Mouse (Mus musculus) naive thymus-derived CD4-positive, alpha-beta T cell, adult 2 months (primary cell): Measurements from ENCODE around the gene Rps15.
A peak's percentile ranks its signal among the peaks of the same experiment; 100 is the strongest.

Experiments
- DNase-seq: peaks from one replicate; pipeline ENCODE4 v3.0.0-alpha.2; 2011; ENCODE audit warnings: low read depth

The Rps15 gene

GRCm38 (mm10) chr10:80260642-80261584, 31.3 kb upstream of the Rps15 start, which contains the start of the genes Gamt and Dazap1:
Gene Gamt (minus strand): TSS chr10:80261012.
Gene Dazap1 (plus strand): TSS chr10:80261486.
- peak; percentile 93 for DNase-seq

DNA sequence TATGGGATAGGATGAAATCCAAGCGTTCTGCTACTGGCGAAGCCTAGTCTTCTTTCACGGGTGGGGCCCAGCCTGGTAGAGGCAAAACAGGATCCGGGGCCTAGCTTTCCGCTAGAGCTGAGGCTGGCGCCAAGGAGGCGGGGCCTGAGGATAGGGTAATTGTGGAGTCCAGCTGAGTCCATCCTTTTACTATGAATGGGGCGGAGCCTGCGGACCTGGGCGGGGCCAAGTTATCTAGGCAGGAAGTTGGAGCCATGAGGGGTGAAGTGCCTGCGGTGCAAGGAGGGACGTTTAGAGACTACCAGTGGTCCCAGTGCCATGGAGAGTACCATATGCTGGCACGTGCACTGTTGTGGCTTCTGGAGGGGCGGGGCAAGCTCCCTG, 30.7 kb upstream of the Rps15 start:
- peak; percentile 71 for DNase-seq

DNA sequence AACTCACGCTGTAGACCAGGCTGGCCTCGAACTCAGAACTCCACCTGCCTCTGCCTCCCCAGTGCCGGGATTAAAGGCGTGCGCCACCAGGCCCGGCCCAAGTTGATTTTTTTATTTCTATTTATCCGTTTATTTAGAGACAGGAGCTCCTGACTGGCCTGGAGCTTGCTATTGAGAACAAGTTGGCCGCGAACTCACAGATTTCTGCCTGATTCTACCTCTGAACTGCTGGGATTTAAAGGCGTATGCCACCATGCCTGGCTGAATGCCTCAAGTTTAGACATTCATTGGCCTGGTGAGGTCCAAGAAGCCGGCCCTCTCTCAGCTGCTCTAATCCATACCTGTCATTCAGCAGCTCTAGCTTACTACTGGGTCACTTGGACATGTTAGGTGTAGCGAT, 30.1 kb upstream of the Rps15 start:
- DNase-seq: no peak

DNA sequence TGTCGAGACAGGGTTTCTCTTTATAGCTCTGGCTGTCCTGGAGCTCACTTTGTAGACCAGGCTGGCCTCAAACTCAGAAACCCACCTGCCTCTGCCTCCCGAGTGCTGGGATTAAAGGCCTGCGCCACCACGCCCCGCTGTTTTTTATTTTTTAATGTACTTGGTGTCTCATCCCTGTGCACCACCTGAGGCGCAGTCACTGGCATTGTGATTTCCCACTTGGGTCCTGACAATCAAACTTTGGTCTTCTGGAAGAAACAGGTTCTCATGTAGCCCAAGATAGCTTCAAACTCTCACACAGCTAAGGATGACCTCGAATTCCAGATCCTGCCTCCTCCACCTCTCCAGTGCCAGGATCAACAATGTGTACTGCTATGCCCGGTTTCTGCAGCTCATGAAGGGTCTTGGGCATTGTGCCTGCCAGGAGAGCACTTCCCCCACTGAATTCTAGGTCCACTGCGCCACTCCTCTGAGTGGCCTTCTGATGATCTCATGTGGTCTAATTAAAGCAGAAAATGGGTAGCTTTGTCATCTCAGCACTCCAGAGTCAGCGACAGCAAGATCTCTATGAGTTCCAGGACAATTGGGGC, 29.4 kb upstream of the Rps15 start:
- no peak for DNase-seq

DNA sequence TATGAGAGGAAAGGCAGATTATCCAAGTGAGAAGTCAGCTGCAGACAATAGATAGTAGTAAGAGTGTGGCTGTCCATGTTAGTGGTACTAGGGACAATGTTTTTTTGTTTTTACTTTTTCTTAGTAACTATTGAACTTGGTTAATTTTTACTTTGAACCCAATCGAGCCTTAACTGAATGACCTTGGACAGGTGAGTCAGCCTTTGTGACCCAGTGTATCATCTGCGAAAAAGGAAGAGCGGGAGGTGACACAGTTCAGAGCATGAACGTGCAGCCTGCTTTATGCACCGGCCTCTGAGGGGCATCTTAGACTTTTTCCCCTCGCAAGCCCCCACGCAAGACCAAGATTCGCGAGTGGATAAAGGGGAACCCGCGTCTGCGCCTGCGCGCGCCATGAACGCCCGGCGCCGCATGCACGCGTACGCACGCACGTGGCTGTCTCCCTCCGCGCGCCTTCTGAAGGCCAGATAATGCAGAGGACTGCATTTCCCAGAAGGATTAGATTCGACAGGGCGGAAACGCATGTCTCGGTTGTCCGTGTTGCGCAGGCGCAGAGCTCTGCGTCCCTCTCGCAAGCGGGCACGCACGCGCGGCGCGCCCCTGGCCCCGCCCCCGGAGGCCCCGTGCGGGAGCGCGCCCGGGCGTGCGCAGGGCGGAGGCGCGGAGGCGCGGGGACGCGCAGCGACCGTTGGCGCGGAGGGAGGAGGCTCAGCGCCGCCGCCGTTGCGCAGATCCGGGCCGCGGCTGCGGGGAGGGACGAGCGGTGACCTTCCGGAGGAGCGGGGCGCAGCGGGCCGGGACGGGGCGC, 27.7 kb upstream of the Rps15 start:
- DNase-seq: peak; percentile 99

GRCm38 (mm10) chr10:80265149-80265486, 27.1 kb upstream of the Rps15 start:
- no peak for DNase-seq

DNA sequence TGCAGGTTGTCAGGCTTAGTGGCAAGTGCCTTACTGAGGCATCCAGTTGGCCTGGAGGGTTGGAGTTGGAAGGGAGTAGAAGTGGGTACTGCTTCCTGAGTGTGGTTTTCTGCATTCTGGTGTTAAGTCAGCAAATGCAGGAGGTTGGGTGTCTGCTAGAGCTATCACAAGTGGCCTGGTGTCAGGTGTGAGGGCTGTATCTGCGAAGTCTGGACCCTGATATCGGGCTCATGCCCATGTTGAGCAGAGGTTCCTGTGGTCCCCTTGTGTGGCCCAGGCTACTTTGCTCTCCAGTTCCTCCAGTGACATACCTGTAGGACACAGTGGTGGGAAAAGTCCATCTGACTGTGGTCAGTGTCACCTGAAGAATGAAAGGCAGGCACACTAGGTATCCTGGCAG, 22.2 kb upstream of the Rps15 start:
- DNase-seq: no peak

DNA sequence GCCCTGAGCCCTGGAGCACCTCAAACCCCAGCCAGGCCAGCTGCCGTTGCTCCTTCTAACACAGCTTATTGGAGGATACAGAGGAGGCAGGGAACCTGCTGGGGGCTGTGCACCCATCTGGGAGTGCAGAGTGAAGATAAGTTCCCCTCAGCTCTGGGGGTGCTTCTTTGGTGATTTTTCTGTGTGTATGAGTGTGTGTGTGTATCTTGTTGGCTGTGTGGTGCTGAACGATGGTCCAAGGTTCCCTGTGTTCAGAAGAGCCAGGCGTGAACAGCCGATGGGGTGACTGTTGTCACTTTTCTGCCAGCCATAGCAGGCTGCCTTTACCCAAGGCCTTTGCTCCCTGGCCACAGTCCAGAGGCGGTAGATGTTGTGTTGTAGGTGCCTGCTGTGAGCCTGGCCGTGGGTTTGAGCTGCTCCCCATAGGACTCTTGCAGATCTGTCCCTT, 21.5 kb upstream of the Rps15 start:
- no peak for DNase-seq

DNA sequence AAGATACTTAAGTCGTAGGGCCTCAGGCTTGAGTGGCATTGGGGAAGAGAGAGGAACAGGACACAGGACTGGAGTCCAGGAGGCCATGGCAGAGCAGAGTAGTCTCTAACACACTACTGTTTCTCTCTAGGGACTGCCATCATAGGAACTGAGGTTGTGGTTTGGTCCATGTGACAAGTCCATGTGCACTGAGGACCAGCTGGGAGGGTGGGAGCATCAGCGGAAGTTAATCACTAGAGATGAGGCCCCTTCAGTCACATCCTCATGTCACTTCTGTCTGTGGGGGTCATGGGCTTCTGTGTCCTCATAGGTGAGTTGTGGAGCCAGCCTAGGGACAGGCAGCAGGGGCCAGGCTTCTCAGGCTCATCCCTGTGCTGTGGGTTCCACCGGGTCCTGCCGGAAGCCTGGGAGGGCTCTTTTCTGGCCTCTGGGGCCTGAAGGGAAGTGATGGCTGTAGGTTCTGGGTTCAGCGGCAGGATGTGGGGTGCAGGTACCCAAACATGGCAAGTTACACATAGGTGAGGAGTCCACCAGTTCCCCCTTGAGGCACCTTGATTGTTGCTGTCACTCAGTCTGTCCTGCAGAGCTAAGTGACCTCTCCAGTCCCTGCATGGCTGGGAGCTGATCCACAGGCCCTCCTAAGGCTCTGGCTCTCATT, 20.9 kb upstream of the Rps15 start:
- DNase-seq: peak; percentile 47

DNA sequence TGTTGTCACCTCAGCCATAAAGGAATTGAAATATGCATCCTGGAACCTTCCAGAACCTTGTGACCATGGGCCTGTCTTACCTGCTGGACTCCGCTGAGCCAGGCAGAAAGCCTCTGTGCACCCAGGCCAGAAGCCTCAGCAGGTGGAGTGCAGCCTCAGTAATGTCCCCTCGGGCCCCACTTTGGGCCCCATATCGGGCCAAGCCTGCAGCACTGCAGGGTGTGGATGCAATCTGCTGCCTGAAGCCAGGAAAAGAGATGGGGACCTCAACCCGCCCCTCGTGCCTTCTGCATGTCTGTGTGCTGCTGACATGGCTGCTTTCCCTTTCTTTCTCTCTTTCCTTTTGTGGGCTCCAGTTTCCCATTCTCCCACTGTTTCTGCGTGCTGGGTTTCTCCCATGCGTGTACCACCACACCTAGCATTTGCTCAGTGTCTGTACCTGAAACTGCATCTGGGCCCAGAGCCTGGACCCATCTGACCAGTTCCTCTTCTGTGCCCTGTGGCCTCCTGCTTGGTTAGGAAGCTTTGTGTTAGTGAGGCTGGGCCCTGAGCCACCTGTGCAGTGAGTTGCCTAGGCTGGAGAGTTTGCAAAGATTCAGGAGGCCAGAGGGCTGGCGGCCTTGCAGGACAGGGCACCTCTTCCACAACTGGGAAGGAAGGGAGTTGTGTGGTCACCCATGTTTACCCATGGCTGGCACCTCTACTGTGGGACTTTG, 20.2 kb upstream of the Rps15 start:
- DNase-seq: no peak

GRCm38 (mm10) chr10:80273847-80274246, 18.4 kb upstream of the Rps15 start:
- DNase-seq: no peak

- DNase-seq: no peak
Observed at GRCm38 (mm10) chr10:80276238-80276637, 16.0 kb upstream of the Rps15 start.

DNA sequence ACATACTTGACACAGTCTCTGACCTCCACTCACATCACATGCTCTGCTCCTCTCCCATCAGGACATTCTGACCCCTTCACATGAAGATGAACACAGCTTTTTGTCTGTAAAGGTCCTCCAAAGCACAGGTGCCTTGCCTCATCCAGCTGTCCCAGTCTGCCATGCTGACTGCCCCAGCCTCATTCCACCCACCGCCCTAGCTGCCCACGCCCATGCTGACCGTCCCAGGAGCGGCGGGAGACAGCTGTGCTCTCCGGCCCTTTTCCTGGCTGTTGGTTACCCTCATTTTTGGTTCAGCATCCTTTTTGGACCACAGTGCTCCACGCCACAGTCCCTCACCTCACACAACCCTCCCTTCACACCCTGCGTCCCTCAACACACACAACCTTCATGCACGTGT, 13.9 kb upstream of the Rps15 start:
- no peak for DNase-seq

DNA sequence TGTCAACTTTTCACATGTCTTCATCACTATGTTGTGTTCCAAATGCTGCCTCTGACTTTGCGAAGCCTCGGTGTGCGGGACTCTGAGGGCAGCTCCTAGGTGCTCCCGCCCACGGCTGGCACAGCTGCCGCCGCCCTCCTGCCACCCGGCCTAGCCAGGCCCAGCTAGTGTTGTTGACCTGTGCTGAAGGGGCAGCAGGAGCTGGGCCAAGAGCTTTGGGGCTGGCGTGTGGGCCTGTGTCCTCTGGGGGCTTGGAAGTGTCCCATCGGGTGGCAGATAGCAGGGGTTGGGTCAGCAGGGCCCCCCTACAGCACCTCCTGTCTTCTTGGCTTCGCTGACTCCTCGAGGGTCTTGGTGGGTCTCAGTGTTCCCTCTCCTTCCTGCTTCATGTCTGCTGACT, 13.0 kb upstream of the Rps15 start:
- no peak for DNase-seq

GRCm38 (mm10) chr10:80281304-80281703, 10.9 kb upstream of the Rps15 start:
- no peak for DNase-seq

GRCm38 (mm10) chr10:80281921-80282371, 10.3 kb upstream of the Rps15 start:
- no peak for DNase-seq

DNA sequence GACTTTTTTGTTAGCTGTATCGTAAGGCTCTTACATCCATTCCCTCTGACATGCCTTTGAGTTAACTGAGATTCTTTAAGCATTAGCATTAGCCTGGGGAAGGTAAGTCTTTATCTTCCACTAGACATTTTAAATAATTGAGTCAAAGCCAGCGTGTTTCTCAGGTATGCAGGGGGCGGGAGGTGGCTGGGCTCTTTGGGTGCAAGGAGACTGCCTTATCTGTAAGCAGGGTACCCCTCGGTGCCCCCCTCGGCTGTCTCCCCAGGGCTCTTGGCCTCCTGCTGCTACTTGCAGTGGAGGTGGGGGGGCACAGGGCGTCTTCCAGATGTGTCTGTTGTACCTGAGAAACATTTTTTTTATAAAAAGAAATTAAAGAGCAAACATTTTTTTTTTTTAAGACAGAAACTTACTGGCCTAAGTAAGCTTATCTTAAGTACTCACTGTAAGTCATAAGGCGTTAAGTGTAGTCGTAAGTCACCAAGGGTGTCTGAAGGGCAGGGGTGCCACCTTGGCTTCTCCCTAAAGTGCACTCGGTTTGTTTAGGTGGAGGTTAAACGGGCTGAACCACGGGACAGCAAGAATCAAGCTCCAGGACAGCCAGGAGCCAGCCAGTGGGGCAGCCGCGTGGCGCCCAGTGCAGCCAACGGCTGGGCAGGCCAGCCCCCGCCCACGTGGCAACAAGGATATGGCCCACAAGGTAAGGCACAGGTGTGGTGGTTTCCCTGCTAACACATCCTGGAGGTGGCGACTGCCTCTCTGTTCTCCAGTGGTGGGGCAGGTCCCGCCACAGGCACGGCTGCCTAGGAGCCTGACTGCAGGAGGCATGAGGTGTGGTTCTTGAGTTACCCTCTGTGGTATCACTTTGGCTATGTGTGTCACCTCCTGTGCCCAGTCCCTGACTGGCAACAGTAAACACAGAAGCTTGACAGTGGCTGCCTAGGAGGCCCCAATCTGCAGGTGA, 9.5 kb upstream of the Rps15 start:
- no peak for DNase-seq

DNA sequence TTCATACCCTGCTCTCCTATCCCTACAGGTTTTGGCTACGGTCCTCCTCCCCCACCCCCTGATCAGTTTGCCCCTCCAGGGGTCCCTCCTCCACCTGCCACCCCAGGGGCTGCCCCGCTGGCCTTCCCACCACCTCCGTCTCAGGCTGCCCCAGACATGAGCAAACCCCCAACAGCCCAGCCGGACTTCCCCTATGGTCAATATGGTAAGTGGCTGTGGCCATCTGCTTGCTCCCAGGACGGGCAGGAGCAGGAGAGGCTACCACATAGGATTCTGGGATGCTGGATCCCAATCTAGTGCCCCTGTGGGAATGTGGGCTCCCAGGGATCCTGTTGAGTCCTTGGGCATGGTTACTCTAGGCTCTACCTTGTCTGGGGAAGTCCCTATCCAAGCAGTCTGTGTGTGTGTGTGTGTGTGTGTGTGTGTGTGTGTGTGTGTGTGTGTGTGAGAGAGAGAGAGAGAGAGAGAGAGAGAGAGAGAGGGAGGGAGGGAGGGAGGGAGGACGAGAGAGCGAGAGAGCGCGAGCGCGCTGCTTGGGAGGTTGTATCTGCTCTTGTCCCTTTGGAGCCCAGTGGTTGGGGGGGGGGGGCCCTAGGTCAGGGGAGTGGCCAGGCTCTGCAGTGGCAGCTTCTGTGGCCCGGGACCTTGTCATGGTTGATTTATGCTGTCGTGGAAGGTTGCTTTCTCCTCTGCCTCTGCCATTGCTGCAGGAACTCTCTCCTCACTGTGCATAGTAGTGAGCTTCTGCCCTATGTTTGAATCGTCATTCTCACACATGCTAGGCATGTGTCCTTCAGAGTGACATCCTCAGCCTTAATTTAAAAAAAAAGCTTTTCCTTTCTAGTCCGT, 6.8 kb upstream of the Rps15 start:
- no peak for DNase-seq

DNA sequence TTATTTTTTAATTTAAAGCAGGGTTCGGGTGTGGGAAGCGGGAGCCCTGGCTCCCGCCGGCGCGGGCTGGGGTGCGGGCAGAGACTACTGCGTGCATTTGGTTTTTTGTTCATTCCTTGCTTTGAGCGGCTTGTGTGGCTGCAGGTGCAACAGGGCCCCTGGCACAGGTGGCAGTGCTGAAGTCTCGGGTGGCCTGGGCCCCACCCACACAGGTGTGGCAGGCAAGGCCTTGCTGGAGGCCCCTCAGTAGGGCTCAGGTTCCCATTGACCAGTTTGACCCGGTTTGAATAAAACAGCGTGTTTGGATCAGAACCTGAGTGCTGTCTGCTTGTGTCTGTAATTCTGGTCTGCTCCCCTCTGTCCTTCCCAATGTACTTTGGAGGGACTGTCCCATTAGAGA, 4.2 kb upstream of the Rps15 start:
- DNase-seq: no peak
